Mouse (Mus musculus) ES-E14 (cell line): ENCODE data around the gene Nme7. TPM values are rescaled to one million over a fixed set of nuclear protein-coding genes. Genes with fewer than 3 reads are reported as not detected.

ENCODE experiments used
- DNase-seq: peaks from one replicate; pipeline ENCODE4 v3.0.0-alpha.2; 2013; ENCODE audit warnings: low read depth, low spot score
- H3K27ac ChIP-seq: 2 replicates; pipeline ENCODE4 v1.5.1; 2012; ENCODE audit warnings: low read depth, mild to moderate bottlenecking, low read length, moderate library complexity, mixed read lengths; ENCODE audit not compliant: poor library complexity, insufficient read depth, severe bottlenecking
- H3K36me3 ChIP-seq: 2 replicates; pipeline ENCODE4 v1.6.1; 2012; ENCODE audit warnings: mild to moderate bottlenecking, low read length, moderate library complexity, mixed read lengths; ENCODE audit not compliant: control insufficient read depth, poor library complexity, insufficient read depth, severe bottlenecking
- H3K4me1 ChIP-seq, 2 experiments: fragments of 150-350 bp in 1 of 2; sonication (generic) in 1 of 2; 2 replicates each; pipeline ENCODE4 v1.6.1; 2012; ENCODE audit warnings: low read length in 2 of 2, mild to moderate bottlenecking in 1 of 2, mixed read lengths in 1 of 2; ENCODE audit not compliant: control insufficient read depth in 2 of 2, insufficient read depth in 2 of 2, poor library complexity in 1 of 2
- H3K4me3 ChIP-seq, 2 experiments: fragments of 150-350 bp in 1 of 2; sonication (generic) in 1 of 2; 2 replicates each; pipeline ENCODE4 v1.5.1; 2012; ENCODE audit warnings: low read length in 2 of 2, low read depth in 1 of 2, mild to moderate bottlenecking in 1 of 2, mixed read lengths in 1 of 2; ENCODE audit not compliant: insufficient read depth in 1 of 2, poor library complexity in 1 of 2, severe bottlenecking in 1 of 2
- H3K9ac ChIP-seq: 2 replicates; pipeline ENCODE4 v1.6.1; 2012; ENCODE audit warnings: low read depth, mild to moderate bottlenecking, low read length, mixed read lengths; ENCODE audit not compliant: poor library complexity, insufficient read depth, severe bottlenecking
- H3K9me3 ChIP-seq: fragments of 150-350 bp; sonication (generic); 2 replicates; pipeline ENCODE4 v1.6.1; 2012; ENCODE audit warnings: low read depth, mild to moderate bottlenecking, low read length; ENCODE audit not compliant: control insufficient read depth, insufficient read depth
- CHD2 ChIP-seq: IDR thresholded peaks from 2 replicates; pipeline ENCODE4 v1.6.1; 2014; ENCODE audit warnings: mild to moderate bottlenecking, low read depth, low read length, inconsistent platforms
- HCFC1 ChIP-seq: IDR thresholded peaks from 2 replicates; pipeline ENCODE4 v1.6.1; 2012; ENCODE audit warnings: low read length, inconsistent platforms, borderline replicate concordance; ENCODE audit not compliant: insufficient read depth
- MAFK ChIP-seq: IDR thresholded peaks from 2 replicates; pipeline ENCODE4 v1.6.1; 2014; ENCODE audit warnings: mild to moderate bottlenecking, low read depth, low read length, inconsistent platforms; ENCODE audit not compliant: insufficient read depth
- ZC3H11A ChIP-seq: IDR thresholded peaks from 2 replicates; pipeline ENCODE4 v1.6.1; 2012; ENCODE audit warnings: low read depth, mild to moderate bottlenecking, inconsistent platforms, low read length, borderline replicate concordance
- ZNF384 ChIP-seq: IDR thresholded peaks from 2 replicates; pipeline ENCODE4 v1.6.1; 2012; ENCODE audit warnings: low read depth, low read length, inconsistent platforms
- in situ Hi-C, 2 experiments: fragments of 600-800 bp; cut with MboI; formaldehyde crosslinking; loops; one replicate each; pipeline ENCODE4 v1.15.1; 2025; ENCODE audit warnings: low sequenced_read_pairs in 2 of 2, inconsistent platforms in 1 of 2; ENCODE audit not compliant: unreplicated experiment in 2 of 2
- total RNA-seq: library from RNA; depleted of rRNA; stranded (reverse); fragments of 300-350 nt; gene quantifications from 2 replicates; pipeline ENCODE4 v1.2.3, GENCODE M21; 2012

The Nme7 gene
- total RNA-seq, 1 experiment: 32.8 TPM

- Histone ChIP-seq H3K4me3 (peak overlapping the region; percentile 95 to 98), H3K9ac (peak overlapping the region; percentile 89), H3K9me3 (no peaks in the 10 kb centered on the region), H3K27ac (peak overlapping the region; percentile 72), H3K4me1 (peaks cover 20 to 31% of the 10 kb centered on the region in 2 experiments), H3K36me3 (peaks cover 6% of the 10 kb centered on the region; the same call in 1 of the 2 replicates)
- peak; percentile 52 for DNase-seq
- in situ Hi-C loops: no loop called here
- no peak for TF ChIP-seq ZC3H11A
- TF ChIP-seq ZNF384: no peak
- no peak for TF ChIP-seq MAFK
- TF ChIP-seq CHD2: no peak
- TF ChIP-seq HCFC1: no peak
Observed at GRCm38 (mm10) chr1:164457531-164458244, 153.8 kb downstream of the Nme7 start.

GRCm38 (mm10) chr1:164458245-164458613, 154.3 kb downstream of the Nme7 start, which contains the start of gene Atp1b1:
Atp1b1 (minus strand) TSS chr1:164458355.
- Histone ChIP-seq H3K4me3 (peak within 1 kb of the TSS; percentile 95 to 98), H3K9ac (peak within 1 kb of the TSS; percentile 89), H3K36me3 (peaks cover 3% of the 10 kb centered on the region; the same call in 1 of the 2 replicates), H3K4me1 (peaks cover 20 to 26% of the 10 kb centered on the region in 2 experiments), H3K9me3 (no peaks in the 10 kb centered on the region), H3K27ac (peak within 1 kb of the TSS; percentile 72)
- peak; percentile 89 for DNase-seq
- in situ Hi-C loops: no loop called here
- TF ChIP-seq MAFK (0 out of 2 replicates have a peak, but pooled peaks have one; percentile 3), HCFC1 (0 out of 2 replicates have a peak, but pooled peaks have one; percentile 21), ZC3H11A (no peak)

DNA sequence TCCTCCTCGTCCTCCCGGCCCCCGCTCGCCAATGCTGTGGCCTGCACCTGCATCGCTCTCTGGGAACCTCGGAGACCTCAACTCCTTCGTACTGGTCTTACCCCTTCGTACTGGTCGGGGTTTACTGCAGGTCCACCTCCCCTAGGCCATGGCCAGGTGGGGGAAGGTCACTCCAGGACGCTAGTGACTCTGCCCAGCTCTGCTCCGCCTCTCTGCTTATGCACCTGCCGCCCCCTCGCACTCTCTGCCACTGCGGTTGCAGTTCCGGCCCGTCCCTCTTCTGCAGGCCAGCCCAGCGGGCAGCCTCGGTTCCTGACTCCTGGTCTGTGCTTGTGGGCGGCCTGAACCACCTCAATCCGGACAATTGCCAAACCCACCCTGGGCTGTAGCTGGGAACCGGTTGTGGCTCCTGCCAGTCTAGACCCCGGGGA, 154.7 kb downstream of the Nme7 start:
- TF ChIP-seq CHD2 (no peak), ZC3H11A (no peak), ZNF384 (no peak), HCFC1 (no peak), MAFK (no peak)
- H3K27ac ChIP-seq: no peak overlapping the region
- peaks cover 18 to 24% of the 10 kb centered on the region in 2 experiments; a peak in 3 of 4 replicates for H3K4me1 ChIP-seq
- H3K4me3 ChIP-seq: peak overlapping the region; percentile 75 to 98
- H3K9ac ChIP-seq: peak overlapping the region; percentile 47
- DNase-seq: no peak
- no peaks in the 10 kb centered on the region for H3K36me3 ChIP-seq
- no peaks in the 10 kb centered on the region for H3K9me3 ChIP-seq
- in situ Hi-C loops: no loop called here

- Histone ChIP-seq H3K9me3 (no peaks in the 10 kb centered on the region), H3K27ac (no peak overlapping the region), H3K36me3 (no peaks in the 10 kb centered on the region), H3K4me3 (peak overlapping the region; percentile 75 to 98; a peak in 3 of 4 replicates), H3K4me1 (peaks cover 14 to 24% of the 10 kb centered on the region in 2 experiments; a peak in 3 of 4 replicates), H3K9ac (peak overlapping the region; percentile 47; the same call in 1 of the 2 replicates)
- no peak for TF ChIP-seq CHD2
- no peak for TF ChIP-seq HCFC1
- TF ChIP-seq ZNF384: no peak
- TF ChIP-seq MAFK: peak; percentile 73
- in situ Hi-C loops: no loop called here
- no peak for DNase-seq
Observed at GRCm38 (mm10) chr1:164459127-164459905, 155.4 kb downstream of the Nme7 start.
